Mouse (Mus musculus) kidney, postnatal 0 days (tissue): ENCODE measurements around the gene Klhl25. TPM values are rescaled to one million over a fixed set of nuclear protein-coding genes. Genes with fewer than 3 reads are reported as not detected.

ENCODE experiments used
- ATAC-seq: fragments of 200-750 bp; cut with Nextera tagmentation; replicated peaks from 2 replicates; pipeline ENCODE4 v1.8.0; 2017; ENCODE audit warnings: low read depth, moderate number of reproducible peaks, moderate TSS enrichment, moderate library complexity; ENCODE audit not compliant: low FRiP score
- DNase-seq: peaks from one replicate; pipeline ENCODE4 v3.0.0-alpha.2; 2016; ENCODE audit warnings: low spot score
- H3K27ac ChIP-seq: fragments of 300-500 bp; sonication (generic); 2 replicates; pipeline ENCODE4 v1.5.1; 2014; ENCODE audit warnings: mild to moderate bottlenecking
- H3K27me3 ChIP-seq: fragments of 300-500 bp; sonication (generic); 2 replicates; pipeline ENCODE4 v1.6.1; 2014; ENCODE audit warnings: low read length, mixed read lengths; ENCODE audit not compliant: insufficient read depth
- H3K36me3 ChIP-seq: fragments of 300-500 bp; sonication (generic); 2 replicates; pipeline ENCODE4 v1.6.1; 2014; ENCODE audit warnings: low read length, mixed read lengths; ENCODE audit not compliant: insufficient read depth
- H3K4me1 ChIP-seq: fragments of 300-500 bp; sonication (generic); replicated peaks from 2 replicates; pipeline ENCODE4 v1.6.1; 2014; ENCODE audit warnings: antibody characterized with exemption, low read length, mixed read lengths; ENCODE audit not compliant: insufficient read depth
- H3K4me2 ChIP-seq: fragments of 300-500 bp; sonication (generic); 2 replicates; pipeline ENCODE4 v1.6.1; 2014; ENCODE audit warnings: mild to moderate bottlenecking, low read length, moderate library complexity, mixed read lengths
- H3K4me3 ChIP-seq: fragments of 300-500 bp; sonication (generic); replicated peaks from 2 replicates; pipeline ENCODE4 v1.5.1; 2014; ENCODE audit warnings: low read depth, low read length
- H3K9ac ChIP-seq: fragments of 300-500 bp; sonication (generic); 2 replicates; pipeline ENCODE4 v1.6.1; 2014; ENCODE audit warnings: low read depth, low read length
- H3K9me3 ChIP-seq: fragments of 300-500 bp; sonication (generic); replicated peaks from 2 replicates; pipeline ENCODE4 v1.6.1; 2016; ENCODE audit warnings: low read length, inconsistent platforms, mixed read lengths
- CTCF ChIP-seq: IDR thresholded peaks from 2 replicates; pipeline ENCODE4 v1.5.1; 2016; ENCODE audit warnings: antibody characterized with exemption, low read depth, mild to moderate bottlenecking, moderate library complexity
- whole genome bisulfite sequencing: fragments of 180-500 bp; shearing (Covaris S2); extraction: QIAGEN DNeasy Blood & Tissue Kit; methylation state at CpG from one replicate; pipeline ENCODE4 v1.1.7; 2014; 5-methylcytosine and 5-hydroxymethylcytosine counted together
- polyA plus RNA-seq: library from polyadenylated mRNA; unstranded; fragments of >200 nt; fragmentation: Nextera tagmentation; extraction: Ambion mirVana; gene quantifications from 2 replicates; pipeline ENCODE4 v1.2.1, GENCODE M21; 2015

Klhl25 gene
- polyA plus RNA-seq = 10.3 and 10.5 TPM in 2 replicates

- DNase-seq (peak; percentile 99), ATAC-seq (peak; percentile 98)
- no peak for TF ChIP-seq CTCF
- Histone ChIP-seq H3K4me1 (peaks cover 8% of the 10 kb centered on the region), H3K9me3 (no peaks in the 10 kb centered on the region), H3K4me2 (peak within 1 kb of the TSS; percentile 91), H3K4me3 (peak within 1 kb of the TSS; percentile 93), H3K27ac (peak within 1 kb of the TSS; percentile 91), H3K36me3 (no peaks in the 10 kb centered on the region), H3K27me3 (no peaks in the 10 kb centered on the region), H3K9ac (peak within 1 kb of the TSS; percentile 92)
- under 1% methylated on average over 60 of the region's 60 CpGs for WGBS
Measured at GRCm38 (mm10) chr7:75848115-75848775, at the start of gene Klhl25. TSS of gene Klhl25 (plus strand) at chr7:75848310.

GRCm38 (mm10) chr7:75800530-75800929 is 47.6 kb upstream of the Klhl25 start:
- DNase-seq (no peak), ATAC-seq (no peak)
- Histone ChIP-seq H3K9me3 (no peaks in the 10 kb centered on the region), H3K36me3 (no peaks in the 10 kb centered on the region), H3K9ac (no peak overlapping the region), H3K4me1 (no peaks in the 10 kb centered on the region), H3K4me2 (no peak overlapping the region), H3K27ac (no peak overlapping the region), H3K4me3 (no peak overlapping the region), H3K27me3 (no peaks in the 10 kb centered on the region)
- no peak for TF ChIP-seq CTCF
- 61% methylated on average over 4 of the region's 4 CpGs for WGBS

- DNase-seq (no peak), ATAC-seq (no peak)
- TF ChIP-seq CTCF = no peak
- Histone ChIP-seq H3K27me3 (no peaks in the 10 kb centered on the region), H3K36me3 (no peaks in the 10 kb centered on the region), H3K4me1 (no peaks in the 10 kb centered on the region), H3K9me3 (no peaks in the 10 kb centered on the region), H3K9ac (no peak overlapping the region), H3K27ac (no peak overlapping the region), H3K4me2 (no peak overlapping the region), H3K4me3 (no peak overlapping the region)
- 90% methylated on average over 3 of the region's 3 CpGs for WGBS
Measured at GRCm38 (mm10) chr7:75801022-75801421, 47.1 kb upstream of the Klhl25 start.

- H3K9ac ChIP-seq = no peak overlapping the region
- TF ChIP-seq CTCF = no peak
- DNase-seq = no peak
- WGBS = 94% methylated on average over 5 of the region's 5 CpGs
- no peak for ATAC-seq
- no peak overlapping the region for H3K4me2 ChIP-seq
- no peak overlapping the region for H3K4me3 ChIP-seq
- no peak overlapping the region for H3K27ac ChIP-seq
- H3K27me3 ChIP-seq = no peaks in the 10 kb centered on the region
- no peaks in the 10 kb centered on the region for H3K9me3 ChIP-seq
- no peaks in the 10 kb centered on the region for H3K36me3 ChIP-seq
- no peaks in the 10 kb centered on the region; the same call in 1 of the 2 replicates for H3K4me1 ChIP-seq
Measured at GRCm38 (mm10) chr7:75801621-75802358, 46.3 kb upstream of the Klhl25 start.

DNA sequence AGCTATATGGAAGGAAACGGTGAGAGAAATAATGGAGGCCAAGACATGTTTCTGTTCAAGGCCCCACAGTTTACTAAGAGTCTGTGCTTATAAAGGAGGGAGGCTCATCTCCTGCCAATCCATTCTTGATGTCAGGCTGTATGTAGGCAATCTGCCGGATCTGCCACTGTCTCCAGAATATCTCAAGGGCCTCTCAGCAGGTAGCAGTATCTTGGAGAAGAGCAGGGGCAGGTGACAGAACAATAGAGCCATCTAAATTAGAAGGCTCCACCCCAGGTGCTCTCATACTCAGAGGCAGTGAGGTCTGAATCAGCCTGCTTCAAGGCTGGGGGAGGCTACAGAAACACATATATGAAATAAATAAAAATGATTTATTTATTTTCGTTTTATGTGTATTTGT is 45.2 kb upstream of the Klhl25 start:
- 88% methylated on average over 3 of the region's 3 CpGs for WGBS
- no peak for DNase-seq

GRCm38 (mm10) chr7:75806161-75806560 is 41.9 kb upstream of the Klhl25 start:
- Histone ChIP-seq H3K4me2 (no peak overlapping the region), H3K4me3 (no peak overlapping the region), H3K27me3 (no peaks in the 10 kb centered on the region), H3K4me1 (no peaks in the 10 kb centered on the region; the same call in 1 of the 2 replicates), H3K27ac (no peak overlapping the region), H3K9ac (no peak overlapping the region), H3K36me3 (no peaks in the 10 kb centered on the region), H3K9me3 (no peaks in the 10 kb centered on the region)
- DNase-seq = no peak
- no peak for ATAC-seq
- WGBS = 50% methylated on average over 4 of the region's 4 CpGs
- no peak for TF ChIP-seq CTCF

More for the DNA sequence above, 45.2 kb upstream of the Klhl25 start:
- H3K4me2 ChIP-seq = no peak overlapping the region
- no peak overlapping the region for H3K9ac ChIP-seq
- no peak overlapping the region for H3K27ac ChIP-seq
- ATAC-seq = no peak
- no peaks in the 10 kb centered on the region; the same call in 1 of the 2 replicates for H3K4me1 ChIP-seq
- no peak overlapping the region for H3K4me3 ChIP-seq
- H3K36me3 ChIP-seq = no peaks in the 10 kb centered on the region
- TF ChIP-seq CTCF = no peak
- H3K9me3 ChIP-seq = no peaks in the 10 kb centered on the region
- H3K27me3 ChIP-seq = no peaks in the 10 kb centered on the region
